Mouse (Mus musculus): ENCODE results near the gene Arhgef7. TPM values are rescaled to one million over a fixed set of nuclear protein-coding genes. Genes with fewer than 3 reads are reported as not detected.

Arhgef7 gene
- total and polyA plus RNA-seq, 3 experiments: 59.7 to 117 (median 114) TPM

- peak overlapping the region; percentile 78 for H3K27ac ChIP-seq
- intact Hi-C loops (cut with DNase I): loop anchor here (2.0 to 10.0 kb wide), 2 partner anchors 21 to 251 kb away; partner anchors contain the start of gene Arhgef7
- no peaks in the 10 kb centered on the region for H3K36me3 ChIP-seq (ENCODE audit: control insufficient read depth, insufficient read depth, low read length)
- H3K9ac ChIP-seq (ENCODE audit: low read depth, low read length): no peak overlapping the region
- 44% methylated on average over 12 of the region's 12 CpGs for WGBS
- H3K4me1 ChIP-seq (ENCODE audit: control insufficient read depth, insufficient read depth, low read length): peaks cover 4% of the 10 kb centered on the region
- H3K79me2 ChIP-seq (replicated peaks; ENCODE audit: control insufficient read depth, insufficient read depth, low read length): no peaks in the 10 kb centered on the region
- peak; percentile 38 to 78 for DNase-seq
- H3K27me3 ChIP-seq (ENCODE audit: control insufficient read depth, insufficient read depth, low read length): no peaks in the 10 kb centered on the region
- H3K4me3 ChIP-seq: no peak overlapping the region
- TF ChIP-seq CTCF (IDR thresholded peaks at IDR 0.05) (no peak), POLR2A (IDR thresholded peaks at IDR 0.05; ENCODE audit: insufficient read depth, low read depth, low read length) (no peak; the same call in 1 of the 2 replicates), EP300 (IDR thresholded peaks at IDR 0.05; ENCODE audit: insufficient read depth, low read depth, low read length) (peak; percentile 80)
Measured at GRCm38 (mm10) chr8:11705818-11706217, 21.7 kb upstream of the Arhgef7 start.

DNA sequence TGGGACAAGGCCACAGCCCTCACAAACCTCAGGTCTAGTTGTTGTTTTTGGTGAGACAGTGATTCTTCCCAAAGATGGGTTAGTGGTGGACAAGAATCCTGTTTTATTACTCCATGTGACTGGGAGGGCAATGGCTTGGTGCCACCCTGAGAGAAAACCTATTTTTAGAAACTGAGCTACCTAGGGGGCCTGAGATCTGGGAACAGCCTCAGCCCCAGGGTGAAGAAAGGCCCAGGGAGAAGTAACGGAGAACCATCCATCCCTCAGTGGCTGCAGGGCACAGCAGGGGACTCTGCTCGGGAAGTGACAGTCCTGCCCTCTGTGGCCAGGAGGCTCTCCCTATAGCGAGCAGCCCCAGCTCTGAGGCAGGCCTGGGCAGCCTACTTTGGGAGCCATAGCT, 19.8 kb upstream of the Arhgef7 start:
- no peak for TF ChIP-seq POLR2A (IDR thresholded peaks at IDR 0.05; ENCODE audit: insufficient read depth, low read depth, low read length)
- no peak for TF ChIP-seq EP300 (IDR thresholded peaks at IDR 0.05; ENCODE audit: insufficient read depth, low read depth, low read length)
- no peak for TF ChIP-seq CTCF (IDR thresholded peaks at IDR 0.05)
- no peaks in the 10 kb centered on the region for H3K36me3 ChIP-seq (ENCODE audit: control insufficient read depth, insufficient read depth, low read length)
- peak overlapping the region; percentile 66 for H3K27ac ChIP-seq
- 39% methylated on average over 3 of the region's 3 CpGs for WGBS
- H3K27me3 ChIP-seq (ENCODE audit: control insufficient read depth, insufficient read depth, low read length): no peaks in the 10 kb centered on the region
- peaks cover 4% of the 10 kb centered on the region for H3K4me1 ChIP-seq (ENCODE audit: control insufficient read depth, insufficient read depth, low read length)
- no peaks in the 10 kb centered on the region for H3K79me2 ChIP-seq (replicated peaks; ENCODE audit: control insufficient read depth, insufficient read depth, low read length)
- no peak overlapping the region for H3K4me3 ChIP-seq
- peak; percentile 22 to 26 for DNase-seq
- H3K9ac ChIP-seq (ENCODE audit: low read depth, low read length): peak overlapping the region; percentile 9; the same call in 1 of the 2 replicates
- intact Hi-C loops (cut with DNase I): loop anchor here (2.0 to 10.0 kb wide), 2 partner anchors 19 to 253 kb away; partner anchors contain the start of gene Arhgef7

DNA sequence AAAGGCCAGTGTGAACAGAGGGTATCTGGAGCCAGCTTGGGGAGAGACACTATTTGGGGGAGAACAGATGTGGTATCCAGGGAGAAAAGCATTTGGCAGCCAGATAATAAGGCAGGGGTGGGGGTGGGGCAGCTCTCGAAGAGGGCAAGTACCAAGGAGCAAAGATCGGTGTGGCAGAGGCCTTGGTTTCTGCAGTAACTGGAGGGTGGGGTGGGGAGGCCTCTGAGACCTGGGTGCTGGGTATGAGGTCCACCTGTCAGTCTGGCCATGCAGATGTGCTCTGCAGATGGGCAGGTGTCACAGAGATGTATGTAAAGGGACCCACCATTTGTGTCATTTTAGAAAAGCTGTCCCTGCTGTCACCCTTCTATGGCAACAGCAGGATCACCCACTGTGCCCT, 18.7 kb upstream of the Arhgef7 start:
- H3K9ac ChIP-seq (ENCODE audit: low read depth, low read length): no peak overlapping the region
- H3K36me3 ChIP-seq (ENCODE audit: control insufficient read depth, insufficient read depth, low read length): no peaks in the 10 kb centered on the region
- WGBS: 58% methylated on average over 2 of the region's 2 CpGs
- H3K79me2 ChIP-seq (replicated peaks; ENCODE audit: control insufficient read depth, insufficient read depth, low read length): no peaks in the 10 kb centered on the region
- H3K4me3 ChIP-seq: no peak overlapping the region
- H3K4me1 ChIP-seq (ENCODE audit: control insufficient read depth, insufficient read depth, low read length): peaks cover 4% of the 10 kb centered on the region
- intact Hi-C loops (cut with DNase I): loop anchor here (10.0 kb wide), 1 partner anchor 254 kb away; no protein-coding TSS in a partner anchor
- H3K27ac ChIP-seq: no peak overlapping the region
- DNase-seq: no peak
- H3K27me3 ChIP-seq (ENCODE audit: control insufficient read depth, insufficient read depth, low read length): no peaks in the 10 kb centered on the region
- TF ChIP-seq CTCF (IDR thresholded peaks at IDR 0.05) (no peak), EP300 (IDR thresholded peaks at IDR 0.05; ENCODE audit: insufficient read depth, low read depth, low read length) (no peak), POLR2A (IDR thresholded peaks at IDR 0.05; ENCODE audit: insufficient read depth, low read depth, low read length) (no peak)

DNA sequence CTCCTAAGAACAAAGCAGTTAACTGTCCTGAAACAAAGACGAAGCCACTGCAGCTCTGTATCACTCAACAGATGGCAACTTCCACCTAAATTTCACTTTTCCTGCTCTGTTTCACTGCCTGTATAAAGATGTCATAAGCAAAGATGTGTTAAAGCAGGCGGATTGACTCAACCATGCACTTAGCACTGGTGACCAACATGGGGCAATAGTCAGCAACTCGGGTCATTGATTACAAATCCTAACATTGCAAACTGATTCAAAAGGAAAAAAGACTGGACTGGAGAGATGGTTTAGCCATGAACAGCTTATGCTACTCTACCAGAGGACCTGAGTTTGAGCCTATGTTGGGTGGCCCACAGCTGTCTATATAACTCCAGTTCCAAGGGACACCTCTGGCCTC, 18.0 kb upstream of the Arhgef7 start:
- Histone ChIP-seq H3K36me3 (ENCODE audit: control insufficient read depth, insufficient read depth, low read length) (no peaks in the 10 kb centered on the region), H3K4me1 (ENCODE audit: control insufficient read depth, insufficient read depth, low read length) (peaks cover 4% of the 10 kb centered on the region), H3K79me2 (replicated peaks; ENCODE audit: control insufficient read depth, insufficient read depth, low read length) (no peaks in the 10 kb centered on the region), H3K9ac (ENCODE audit: low read depth, low read length) (no peak overlapping the region), H3K27me3 (ENCODE audit: control insufficient read depth, insufficient read depth, low read length) (no peaks in the 10 kb centered on the region), H3K4me3 (no peak overlapping the region), H3K27ac (no peak overlapping the region)
- TF ChIP-seq EP300 (IDR thresholded peaks at IDR 0.05; ENCODE audit: insufficient read depth, low read depth, low read length) (no peak), POLR2A (IDR thresholded peaks at IDR 0.05; ENCODE audit: insufficient read depth, low read depth, low read length) (no peak), CTCF (IDR thresholded peaks at IDR 0.05) (no peak)
- intact Hi-C loops (cut with DNase I): loop anchor here (10.0 kb wide), 1 partner anchor 255 kb away; no protein-coding TSS in a partner anchor
- WGBS: 88% methylated on average over 3 of the region's 3 CpGs
- no peak for DNase-seq

DNA sequence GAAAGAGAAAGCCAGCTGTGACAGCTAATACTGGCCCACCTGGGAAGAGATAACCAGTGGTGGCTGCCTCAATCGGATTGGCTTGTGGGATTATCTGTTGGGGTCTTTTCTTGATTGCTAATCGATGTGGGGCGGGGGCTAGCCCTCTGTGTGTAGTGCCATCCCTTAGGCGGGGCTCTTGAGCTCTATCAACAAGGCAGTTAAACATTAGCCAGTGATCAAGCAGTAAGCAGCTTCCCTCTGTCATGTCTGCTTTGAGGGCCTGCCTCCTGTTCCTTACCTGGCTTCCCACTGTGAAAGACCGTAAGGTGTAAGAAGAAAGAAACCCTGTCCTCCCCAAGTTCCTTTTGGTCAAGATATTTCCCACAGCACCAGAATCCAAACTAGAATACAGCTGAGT, 17.1 kb upstream of the Arhgef7 start:
- no peak for DNase-seq
- WGBS: 59% methylated on average over 5 of the region's 5 CpGs
- no peak overlapping the region for H3K27ac ChIP-seq
- intact Hi-C loops (cut with DNase I): no loop called here
- TF ChIP-seq EP300 (IDR thresholded peaks at IDR 0.05; ENCODE audit: insufficient read depth, low read depth, low read length): no peak
- TF ChIP-seq CTCF (IDR thresholded peaks at IDR 0.05): no peak
- TF ChIP-seq POLR2A (IDR thresholded peaks at IDR 0.05; ENCODE audit: insufficient read depth, low read depth, low read length): no peak
- H3K4me1 ChIP-seq (ENCODE audit: control insufficient read depth, insufficient read depth, low read length): peaks cover 4% of the 10 kb centered on the region
- no peaks in the 10 kb centered on the region for H3K36me3 ChIP-seq (ENCODE audit: control insufficient read depth, insufficient read depth, low read length)
- no peak overlapping the region for H3K4me3 ChIP-seq
- no peaks in the 10 kb centered on the region for H3K27me3 ChIP-seq (ENCODE audit: control insufficient read depth, insufficient read depth, low read length)
- H3K79me2 ChIP-seq (replicated peaks; ENCODE audit: control insufficient read depth, insufficient read depth, low read length): no peaks in the 10 kb centered on the region
- no peak overlapping the region for H3K9ac ChIP-seq (ENCODE audit: low read depth, low read length)

- Histone ChIP-seq H3K9ac (ENCODE audit: low read depth, low read length) (no peak overlapping the region), H3K27ac (no peak overlapping the region), H3K27me3 (ENCODE audit: control insufficient read depth, insufficient read depth, low read length) (no peaks in the 10 kb centered on the region), H3K36me3 (ENCODE audit: control insufficient read depth, insufficient read depth, low read length) (no peaks in the 10 kb centered on the region), H3K4me1 (ENCODE audit: control insufficient read depth, insufficient read depth, low read length) (no peaks in the 10 kb centered on the region), H3K4me3 (no peak overlapping the region), H3K79me2 (replicated peaks; ENCODE audit: control insufficient read depth, insufficient read depth, low read length) (no peaks in the 10 kb centered on the region)
- no peak for TF ChIP-seq POLR2A (IDR thresholded peaks at IDR 0.05; ENCODE audit: insufficient read depth, low read depth, low read length)
- no peak for TF ChIP-seq EP300 (IDR thresholded peaks at IDR 0.05; ENCODE audit: insufficient read depth, low read depth, low read length)
- TF ChIP-seq CTCF (IDR thresholded peaks at IDR 0.05): peak; percentile 31
- WGBS: 84% methylated on average over 6 of the region's 6 CpGs
- no peak for DNase-seq
- intact Hi-C loops (cut with DNase I): no loop called here
Measured at GRCm38 (mm10) chr8:11712244-11712643, 15.3 kb upstream of the Arhgef7 start.
